Mouse (Mus musculus): ENCODE results near the gene Gm37240.

- TF ChIP-seq CTCF (IDR thresholded peaks at IDR 0.05; ENCODE audit: low read depth, low read length) (no peak), GATA1 (IDR thresholded peaks at IDR 0.05; ENCODE audit: borderline replicate concordance, low read length) (no peak), TAL1 (conservative IDR thresholded peaks at IDR 0.05; ENCODE audit: low read depth, low read length) (no peak), POLR2AphosphoS5 (IDR thresholded peaks at IDR 0.05; ENCODE audit: insufficient replicate concordance, low read depth, low read length) (no peak), GATA2 (IDR thresholded peaks at IDR 0.05; ENCODE audit: borderline replicate concordance, low read depth, low read length) (no peak)
These were observed 738.5 kb downstream of the Gm37240 start for GRCm38 (mm10) chr3:85148816-85149215.
